Mouse (Mus musculus) CH12.LX (cell line): Measurements from ENCODE around the gene Wnt3a. TPM values are rescaled to one million over a fixed set of nuclear protein-coding genes. Genes with fewer than 3 reads are reported as not detected.

Experiments used
- DNase-seq: peaks from one replicate; pipeline ENCODE4 v3.0.0-alpha.2; 2013; ENCODE audit errors: extremely low read depth
- H3K27ac ChIP-seq: 2 replicates; pipeline ENCODE4 v1.5.1; 2012; ENCODE audit warnings: low read depth, mild to moderate bottlenecking, control low read depth, moderate library complexity; ENCODE audit not compliant: insufficient read depth
- H3K27me3 ChIP-seq: replicated peaks from 2 replicates; pipeline ENCODE3; 2012; ENCODE audit warnings: inconsistent platforms
- H3K36me3 ChIP-seq, 2 experiments: replicated peaks in 1 of 2; 2 replicates each; pipeline versions ENCODE3 to v1.6.1; 2012; ENCODE audit warnings: inconsistent platforms in 1 of 2, low read length in 1 of 2, mild to moderate bottlenecking in 1 of 2, mixed read lengths in 1 of 2, moderate library complexity in 1 of 2; ENCODE audit not compliant: control insufficient read depth in 1 of 2, insufficient read depth in 1 of 2
- H3K4me1 ChIP-seq, 2 experiments: 2 replicates each; pipeline ENCODE4 v1.6.1; 2012; ENCODE audit warnings: inconsistent platforms in 1 of 2, moderate library complexity in 1 of 2; ENCODE audit not compliant: insufficient read depth in 2 of 2, control insufficient read depth in 1 of 2
- H3K4me2 ChIP-seq: 2 replicates; pipeline ENCODE4 v1.6.1; 2012; ENCODE audit warnings: low read depth, mild to moderate bottlenecking, control low read depth; ENCODE audit not compliant: poor library complexity, insufficient read depth, severe bottlenecking
- H3K4me3 ChIP-seq, 3 experiments: fragments of 150-350 bp in 1 of 3; sonication (generic) in 1 of 3; replicated peaks in 1 of 3; 2 replicates each; pipeline versions ENCODE3 to v1.5.1; 2011 to 2012; ENCODE audit warnings: low read depth in 2 of 3, low read length in 2 of 3, mild to moderate bottlenecking in 2 of 3, moderate library complexity in 2 of 3, control low read depth in 1 of 3, improper control_type of control experiment in 1 of 3, inconsistent platforms in 1 of 3, mixed read lengths in 1 of 3; ENCODE audit not compliant: poor library complexity in 1 of 3
- H3K79me2 ChIP-seq: replicated peaks from 2 replicates; pipeline ENCODE4 v1.6.1; 2012; ENCODE audit warnings: mild to moderate bottlenecking, moderate library complexity; ENCODE audit not compliant: control insufficient read depth, poor library complexity, insufficient read depth, severe bottlenecking; ENCODE audit errors: extremely low read depth
- H3K9ac ChIP-seq: 2 replicates; pipeline ENCODE4 v1.6.1; 2012; ENCODE audit warnings: low read depth, mild to moderate bottlenecking, control low read depth, moderate library complexity; ENCODE audit not compliant: insufficient read depth
- H3K9me3 ChIP-seq: replicated peaks from 2 replicates; pipeline ENCODE3; 2012; ENCODE audit warnings: low read length, inconsistent platforms, mixed read lengths
- BHLHE40 ChIP-seq: IDR thresholded peaks from 2 replicates; pipeline ENCODE4 v1.6.1; 2011; ENCODE audit warnings: mild to moderate bottlenecking, low read depth, low read length, improper control_type of control experiment
- CHD1 ChIP-seq: IDR thresholded peaks from 2 replicates; pipeline ENCODE4 v1.6.1; 2012; ENCODE audit warnings: low read depth, low read length, improper control_type of control experiment, inconsistent platforms
- CTCF ChIP-seq, 2 experiments: IDR thresholded peaks in 1 of 2; conservative IDR thresholded peaks in 1 of 2; 2 replicates each; pipeline ENCODE4 v1.5.1; 2011 to 2012; ENCODE audit warnings: low read depth in 2 of 2, low read length in 2 of 2, improper control_type of control experiment in 1 of 2, inconsistent platforms in 1 of 2, mild to moderate bottlenecking in 1 of 2, moderate library complexity in 1 of 2
- ETS1 ChIP-seq: conservative IDR thresholded peaks from 2 replicates; pipeline ENCODE4 v1.6.1; 2012; ENCODE audit warnings: low read depth, mild to moderate bottlenecking, inconsistent platforms, low read length, improper control_type of control experiment, moderate library complexity
- GABPA ChIP-seq: IDR thresholded peaks from 2 replicates; pipeline ENCODE4 v1.6.1; 2012; ENCODE audit warnings: low read depth, low read length, improper control_type of control experiment, inconsistent platforms; ENCODE audit not compliant: insufficient replicate concordance
- HCFC1 ChIP-seq: IDR thresholded peaks from 2 replicates; pipeline ENCODE4 v1.6.1; 2012; ENCODE audit warnings: low read depth, mild to moderate bottlenecking, inconsistent platforms, low read length, improper control_type of control experiment
- IRF4 ChIP-seq: IDR thresholded peaks from 2 replicates; pipeline ENCODE4 v1.6.1; 2014; ENCODE audit warnings: low read depth, mild to moderate bottlenecking, inconsistent platforms, low read length, improper control_type of control experiment
- JUN ChIP-seq: IDR thresholded peaks from 2 replicates; pipeline ENCODE4 v1.6.1; 2011; ENCODE audit warnings: low read depth, mild to moderate bottlenecking, low read length, improper control_type of control experiment, moderate library complexity; ENCODE audit not compliant: insufficient read depth
- JUND ChIP-seq: conservative IDR thresholded peaks from 2 replicates; pipeline ENCODE4 v1.6.1; 2011; ENCODE audit warnings: low read depth, low read length, improper control_type of control experiment
- KAT2A ChIP-seq: IDR thresholded peaks from 2 replicates; pipeline ENCODE4 v1.6.1; 2012; ENCODE audit warnings: low read length, improper control_type of control experiment, inconsistent platforms; ENCODE audit not compliant: insufficient replicate concordance
- MAFK ChIP-seq: IDR thresholded peaks from 2 replicates; pipeline ENCODE4 v1.6.1; 2011; ENCODE audit warnings: low read length, improper control_type of control experiment; ENCODE audit not compliant: insufficient replicate concordance
- MAZ ChIP-seq: IDR thresholded peaks from 2 replicates; pipeline ENCODE4 v1.6.1; 2012; ENCODE audit warnings: low read depth, mild to moderate bottlenecking, inconsistent platforms, low read length, improper control_type of control experiment, moderate library complexity
- MEF2A ChIP-seq: IDR thresholded peaks from 2 replicates; pipeline ENCODE4 v1.6.1; 2014; ENCODE audit warnings: low read depth, mild to moderate bottlenecking, inconsistent platforms, low read length, improper control_type of control experiment, borderline replicate concordance
- MXI1 ChIP-seq: IDR thresholded peaks from 2 replicates; pipeline ENCODE4 v1.6.1; 2011; ENCODE audit warnings: mild to moderate bottlenecking, low read depth, low read length, improper control_type of control experiment
- NELFE ChIP-seq: IDR thresholded peaks from 2 replicates; pipeline ENCODE4 v1.6.1; 2011; ENCODE audit warnings: low read depth, low read length, improper control_type of control experiment
- POLR2A ChIP-seq: IDR thresholded peaks from 2 replicates; pipeline ENCODE4 v1.6.1; 2011; ENCODE audit warnings: low read depth, mild to moderate bottlenecking, improper control_type of control experiment, low read length
- POLR2AphosphoS2 ChIP-seq: IDR thresholded peaks from 2 replicates; pipeline ENCODE4 v1.6.1; 2011; ENCODE audit warnings: low read depth, low read length, improper control_type of control experiment
- SIN3A ChIP-seq: IDR thresholded peaks from 2 replicates; pipeline ENCODE4 v1.6.1; 2012; ENCODE audit warnings: low read length, improper control_type of control experiment, inconsistent platforms
- TBP ChIP-seq: conservative IDR thresholded peaks from 2 replicates; pipeline ENCODE4 v1.6.1; 2011; ENCODE audit warnings: low read depth, low read length, improper control_type of control experiment
- TCF12 ChIP-seq: IDR thresholded peaks from 2 replicates; pipeline ENCODE4 v1.6.1; 2014; ENCODE audit warnings: low read depth, mild to moderate bottlenecking, inconsistent platforms, low read length, improper control_type of control experiment
- UBTF ChIP-seq: IDR thresholded peaks from 2 replicates; pipeline ENCODE4 v1.6.1; 2012; ENCODE audit warnings: low read depth, mild to moderate bottlenecking, inconsistent platforms, low read length, improper control_type of control experiment, moderate library complexity
- ZC3H11A ChIP-seq: IDR thresholded peaks from 2 replicates; pipeline ENCODE4 v1.6.1; 2012; ENCODE audit warnings: low read depth, mild to moderate bottlenecking, inconsistent platforms, low read length, improper control_type of control experiment
- ZKSCAN1 ChIP-seq: IDR thresholded peaks from 2 replicates; pipeline ENCODE4 v1.6.1; 2012; ENCODE audit warnings: low read depth, inconsistent platforms, low read length, improper control_type of control experiment, borderline replicate concordance
- ZMIZ1 ChIP-seq: IDR thresholded peaks from 2 replicates; pipeline ENCODE4 v1.6.1; 2012; ENCODE audit warnings: low read depth, mild to moderate bottlenecking, inconsistent platforms, low read length, improper control_type of control experiment
- dilution Hi-C: fragments of 300-500 bp; cut with MboI; formaldehyde crosslinking; loops from 2 replicates; pipeline ENCODE4 v1.14.3; 2020; ENCODE audit warnings: low sequenced_read_pairs; ENCODE audit not compliant: extremely low pct_unique_long_range_greater_than_20kb, extremely low pct_ligation_motif_present
- in situ Hi-C: fragments of 300-500 bp; cut with MboI; formaldehyde crosslinking; loops from 3 replicates; pipeline ENCODE4 v1.14.3; 2019; ENCODE audit warnings: low sequenced_read_pairs, low pct_ligation_motif_present, low pct_unique_long_range_greater_than_20kb, mixed read lengths
- polyA plus RNA-seq: library from polyadenylated mRNA; unstranded; fragments of >175 nt; gene quantifications from 2 replicates; pipeline ENCODE4 v1.2.1, GENCODE M21; 2012; ENCODE audit warnings: low read depth; ENCODE audit not compliant: insufficient read length
- total RNA-seq, 2 experiments: library from RNA; depleted of rRNA; stranded (reverse); fragments of 300-350 nt in 1 of 2; fragments of >200 nt in 1 of 2; gene quantifications; 2 replicates each; pipeline ENCODE4 v1.2.3; 2012 to 2014

Wnt3a gene
- total and polyA plus RNA-seq, 3 experiments = not detected

GRCm38 (mm10) chr11:59264593-59264992, 26.0 kb downstream of the Wnt3a start:
- H3K27me3 ChIP-seq = peaks cover 94% of the 10 kb centered on the region
- no peaks in the 10 kb centered on the region for H3K4me1 ChIP-seq
- TF ChIP-seq MAZ (no peak), KAT2A (no peak), CHD1 (no peak), POLR2AphosphoS2 (no peak), UBTF (no peak), JUND (no peak), GABPA (no peak), JUN (no peak), TCF12 (no peak), ZMIZ1 (no peak), HCFC1 (no peak), MXI1 (no peak), MAFK (no peak)
- dilution Hi-C loops (no loop called here), in situ Hi-C loops (no loop called here)
- H3K9ac ChIP-seq = no peak overlapping the region
- DNase-seq = no peak
- H3K4me2 ChIP-seq = no peak overlapping the region
- peaks cover 12% of the 10 kb centered on the region for H3K9me3 ChIP-seq
- no peaks in the 10 kb centered on the region for H3K36me3 ChIP-seq
- no peak overlapping the region for H3K27ac ChIP-seq
- H3K4me3 ChIP-seq = no peak overlapping the region
- H3K79me2 ChIP-seq = no peaks in the 10 kb centered on the region

GRCm38 (mm10) chr11:59263870-59264563, 26.5 kb downstream of the Wnt3a start:
- DNase-seq = no peak
- Histone ChIP-seq H3K9ac (no peak overlapping the region), H3K27ac (no peak overlapping the region), H3K4me1 (no peaks in the 10 kb centered on the region), H3K36me3 (no peaks in the 10 kb centered on the region), H3K79me2 (no peaks in the 10 kb centered on the region), H3K9me3 (peaks cover 10% of the 10 kb centered on the region), H3K4me3 (no peak overlapping the region), H3K4me2 (no peak overlapping the region), H3K27me3 (peaks cover 94% of the 10 kb centered on the region)
- dilution Hi-C loops (no loop called here), in situ Hi-C loops (no loop called here)
- TF ChIP-seq KAT2A (no peak), UBTF (no peak), ZMIZ1 (no peak), IRF4 (no peak), ETS1 (no peak), BHLHE40 (no peak), MEF2A (no peak), CTCF (conservative IDR thresholded peaks at IDR 0.05 in 1 of 2, IDR thresholded peaks at IDR 0.05 in 1 of 2; ENCODE audit: low read depth in 2 of 2, low read length in 2 of 2) (no peak), ZKSCAN1 (no peak), ZC3H11A (no peak), NELFE (no peak), MAFK (no peak), MAZ (no peak), POLR2AphosphoS2 (no peak), POLR2A (no peak), JUND (no peak), TBP (no peak), SIN3A (no peak), JUN (no peak)
